Mouse (Mus musculus) left cerebral cortex, postnatal 25 days (tissue): Measurements from ENCODE around the gene Aipl1. TPM values are rescaled to one million over a fixed set of nuclear protein-coding genes. Genes with fewer than 3 reads are reported as not detected.

Experiments
- DNase-seq, 2 experiments: peaks; one replicate each; pipeline ENCODE4 v3.0.0; 2022; ENCODE audit warnings: low spot score in 2 of 2, mixed read lengths in 1 of 2
- intact Hi-C: fragments of 180-260 bp; cut with DNase I; formaldehyde crosslinking; loops from one replicate; pipeline ENCODE4 v1.15.1; 2025
- total RNA-seq, 2 experiments: library from RNA; stranded (reverse); gene quantifications; 2 replicates each; pipeline ENCODE4 v1.2.3; 2021

Aipl1 gene
- total RNA-seq, 2 experiments from 2014 or later: 0.14 TPM; not detected in 1

GRCm38 (mm10) chr11:71987159-71988150 is 49.9 kb downstream of the Aipl1 start:
- intact Hi-C loops: no loop called here
- no peak for DNase-seq

GRCm38 (mm10) chr11:71985783-71986182 is 51.5 kb downstream of the Aipl1 start:
- DNase-seq: no peak
- intact Hi-C loops: no loop called here

GRCm38 (mm10) chr11:71985101-71985711 is 52.1 kb downstream of the Aipl1 start:
- intact Hi-C loops: no loop called here
- no peak for DNase-seq

- intact Hi-C loops: no loop called here
- no peak for DNase-seq
Measured at GRCm38 (mm10) chr11:71984093-71984492, 53.2 kb downstream of the Aipl1 start.

Other genes with a start within 250 kb of the Aipl1 start
- gene Pimreg, start 4.5 kb upstream of the Aipl1 start, total RNA-seq: under 1 TPM; 0.25 to 0.53 TPM
- gene Pitpnm3, start 98.3 kb upstream of the Aipl1 start, total RNA-seq: 10 to 100 TPM; 72.4 to 78.6 TPM
- 10 to 100 TPM; 11.9 to 13.5 TPM for gene Gm43951, start 169.3 kb upstream of the Aipl1 start, total RNA-seq
- 10 to 100 TPM; 29.7 to 30.1 TPM for gene 4933427D14Rik, start 169.9 kb upstream of the Aipl1 start, total RNA-seq
- 10 to 100 TPM; 30.6 to 32.3 TPM for gene Txndc17, start 170.0 kb upstream of the Aipl1 start, total RNA-seq
- gene Med31, start 178.1 kb upstream of the Aipl1 start, total RNA-seq: 10 to 100 TPM; 12.1 to 15.9 TPM
- gene Slc13a5, start 229.7 kb upstream of the Aipl1 start, total RNA-seq: 10 to 100 TPM; 18.0 to 19.6 TPM